Mouse (Mus musculus) liver, embryonic 14.5 days (tissue): ENCODE data around the gene Fgd6. TPM values are rescaled to one million over a fixed set of nuclear protein-coding genes. Genes with fewer than 3 reads are reported as not detected.

Source experiments
- ATAC-seq: fragments of 200-750 bp; cut with Nextera tagmentation; 2 replicates; pipeline ENCODE4 v1.8.0; 2017; ENCODE audit warnings: moderate number of reproducible peaks, mild to moderate bottlenecking, moderate library complexity; ENCODE audit not compliant: insufficient read depth
- DNase-seq, 3 experiments: peaks; one replicate each; pipeline ENCODE4 v3.0.0-alpha.2; 2012 to 2013; ENCODE audit warnings: low read depth in 3 of 3, low spot score in 3 of 3
- H3K27ac ChIP-seq: fragments of 300-500 bp; sonication (generic); 2 replicates; pipeline ENCODE4 v1.5.1; 2014; ENCODE audit warnings: moderate library complexity, mild to moderate bottlenecking, control low read depth, inconsistent platforms
- H3K27me3 ChIP-seq: fragments of 300-500 bp; sonication (generic); 2 replicates; pipeline ENCODE4 v1.6.1; 2014; ENCODE audit warnings: mild to moderate bottlenecking, low read length, moderate library complexity; ENCODE audit not compliant: control insufficient read depth, insufficient read depth
- H3K36me3 ChIP-seq: fragments of 300-500 bp; sonication (generic); replicated peaks from 2 replicates; pipeline ENCODE4 v1.6.1; 2014; ENCODE audit warnings: low read depth; ENCODE audit not compliant: control insufficient read depth, insufficient read depth
- H3K4me1 ChIP-seq, 2 experiments: fragments of 200-500 bp in 1 of 2; fragments of 300-500 bp in 1 of 2; sonication (generic) in 1 of 2; replicated peaks; 2 replicates each; pipeline ENCODE4 v1.6.1; 2012 to 2014; ENCODE audit warnings: antibody characterized with exemption in 1 of 2, inconsistent platforms in 1 of 2, low read length in 1 of 2; ENCODE audit not compliant: control insufficient read depth in 2 of 2, insufficient read depth in 2 of 2
- H3K4me2 ChIP-seq: fragments of 300-500 bp; sonication (generic); 2 replicates; pipeline ENCODE4 v1.6.1; 2014; ENCODE audit warnings: low read depth, mild to moderate bottlenecking, control low read depth, moderate library complexity
- H3K4me3 ChIP-seq, 2 experiments: fragments of 200-500 bp in 1 of 2; fragments of 300-500 bp in 1 of 2; sonication (generic) in 1 of 2; 2 replicates each; pipeline ENCODE4 v1.5.1; 2012 to 2014; ENCODE audit warnings: low read depth in 2 of 2, low read length in 2 of 2, mild to moderate bottlenecking in 2 of 2, control low read depth in 1 of 2, inconsistent platforms in 1 of 2, moderate library complexity in 1 of 2; ENCODE audit not compliant: insufficient read depth in 1 of 2
- H3K9ac ChIP-seq: fragments of 300-500 bp; sonication (generic); replicated peaks from 2 replicates; pipeline ENCODE4 v1.6.1; 2014; ENCODE audit warnings: mild to moderate bottlenecking, control low read depth, moderate library complexity
- H3K9me3 ChIP-seq: fragments of 300-500 bp; sonication (generic); 2 replicates; pipeline ENCODE4 v1.6.1; 2016; ENCODE audit warnings: low read length, mixed read lengths; ENCODE audit not compliant: control insufficient read depth
- CTCF ChIP-seq: IDR thresholded peaks from 2 replicates; pipeline ENCODE4 v1.5.1; 2016; ENCODE audit warnings: antibody characterized with exemption, low read depth, control low read depth
- EP300 ChIP-seq: IDR thresholded peaks from 2 replicates; pipeline ENCODE4 v1.6.1; 2016; ENCODE audit warnings: antibody characterized with exemption, low read depth
- WGBS: fragments of 180-500 bp; shearing (Covaris S2); extraction: QIAGEN DNeasy Blood & Tissue Kit; methylation state at CpG from one replicate; pipeline ENCODE4 v1.1.7; 2014; ENCODE audit not compliant: insufficient replicate concordance; 5-methylcytosine and 5-hydroxymethylcytosine counted together
- polyA plus RNA-seq, 2 experiments: library from polyadenylated mRNA; depleted of rRNA in 1 of 2; stranded (reverse) in 1 of 2; unstranded in 1 of 2; fragments of >200 nt; fragmentation: Nextera tagmentation in 1 of 2; extraction: Ambion mirVana in 1 of 2; gene quantifications; 2 replicates each; pipeline versions ENCODE4 v1.2.1 to v1.2.3; 2012 to 2014

The Fgd6 gene
- polyA plus RNA-seq, 2 experiments, result 2.4 to 2.9 TPM

DNA sequence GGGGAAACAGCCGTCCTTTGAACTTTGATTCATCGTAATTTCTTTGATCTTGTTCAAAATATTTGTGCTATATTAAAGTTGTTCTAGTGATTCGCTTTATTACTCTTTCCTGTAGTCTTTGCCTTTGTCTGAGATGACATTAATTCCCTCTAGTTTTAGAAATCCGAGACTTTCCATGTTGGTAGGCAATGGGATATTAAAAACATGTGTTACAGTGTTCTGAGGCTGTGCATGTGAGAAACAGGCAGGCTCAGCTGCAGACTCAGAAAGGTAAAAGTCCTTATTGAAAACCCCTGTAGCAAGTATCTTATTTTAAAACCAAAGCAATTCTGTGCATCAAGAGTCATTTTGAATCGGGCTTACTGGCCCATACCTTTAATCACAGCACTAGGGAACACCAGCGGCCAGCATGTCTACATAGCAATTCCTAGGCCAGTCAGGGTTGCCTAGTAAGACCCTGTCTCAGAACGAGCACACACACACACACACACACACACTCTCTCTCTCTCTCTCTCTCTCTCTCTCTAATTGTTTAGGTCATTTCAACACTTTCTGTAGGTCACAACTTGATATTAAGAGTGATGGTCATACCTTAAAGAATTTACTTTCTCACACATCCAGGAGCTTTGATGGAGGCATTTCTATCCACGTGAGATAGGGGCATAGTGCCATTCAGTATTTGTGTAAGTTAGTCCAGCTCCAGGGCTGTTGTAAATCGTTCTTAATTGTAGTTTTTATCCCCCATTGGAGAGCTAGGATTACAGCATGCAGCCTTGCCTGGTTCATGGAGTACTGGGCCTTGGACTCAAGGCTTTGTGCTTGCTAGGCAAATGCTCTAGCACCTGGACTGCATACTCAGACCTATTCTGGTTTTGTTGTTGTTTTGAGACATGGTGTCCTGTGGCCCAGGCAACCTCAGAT, 75.3 kb downstream of the Fgd6 start:
- DNase-seq (no peak), ATAC-seq (no peak)
- WGBS, result 82% methylated on average over 9 of the region's 9 CpGs
- H3K4me2 ChIP-seq, result no peak overlapping the region
- TF ChIP-seq CTCF (no peak), EP300 (no peak)
- peaks cover 0 to 15% of the 10 kb centered on the region in 2 experiments; a peak in 2 of 4 replicates for H3K4me1 ChIP-seq
- no peak overlapping the region for H3K4me3 ChIP-seq
- no peaks in the 10 kb centered on the region for H3K27me3 ChIP-seq
- H3K9me3 ChIP-seq, result no peaks in the 10 kb centered on the region
- no peak overlapping the region for H3K27ac ChIP-seq
- no peak overlapping the region for H3K9ac ChIP-seq
- peaks cover 1% of the 10 kb centered on the region; the same call in 1 of the 2 replicates for H3K36me3 ChIP-seq

GRCm38 (mm10) chr10:94112207-94112606, 76.4 kb downstream of the Fgd6 start:
- H3K4me2 ChIP-seq, result no peak overlapping the region
- H3K9me3 ChIP-seq, result no peaks in the 10 kb centered on the region
- no peaks in the 10 kb centered on the region for H3K36me3 ChIP-seq
- H3K4me3 ChIP-seq, result no peak overlapping the region
- 73% methylated on average over 3 of the region's 3 CpGs for WGBS
- peaks cover 0 to 12% of the 10 kb centered on the region in 2 experiments; a peak in 2 of 4 replicates for H3K4me1 ChIP-seq
- DNase-seq (no peak), ATAC-seq (no peak)
- H3K27ac ChIP-seq, result no peak overlapping the region
- no peaks in the 10 kb centered on the region for H3K27me3 ChIP-seq
- TF ChIP-seq EP300, result no peak
- TF ChIP-seq CTCF, result no peak
- no peak overlapping the region for H3K9ac ChIP-seq

DNA sequence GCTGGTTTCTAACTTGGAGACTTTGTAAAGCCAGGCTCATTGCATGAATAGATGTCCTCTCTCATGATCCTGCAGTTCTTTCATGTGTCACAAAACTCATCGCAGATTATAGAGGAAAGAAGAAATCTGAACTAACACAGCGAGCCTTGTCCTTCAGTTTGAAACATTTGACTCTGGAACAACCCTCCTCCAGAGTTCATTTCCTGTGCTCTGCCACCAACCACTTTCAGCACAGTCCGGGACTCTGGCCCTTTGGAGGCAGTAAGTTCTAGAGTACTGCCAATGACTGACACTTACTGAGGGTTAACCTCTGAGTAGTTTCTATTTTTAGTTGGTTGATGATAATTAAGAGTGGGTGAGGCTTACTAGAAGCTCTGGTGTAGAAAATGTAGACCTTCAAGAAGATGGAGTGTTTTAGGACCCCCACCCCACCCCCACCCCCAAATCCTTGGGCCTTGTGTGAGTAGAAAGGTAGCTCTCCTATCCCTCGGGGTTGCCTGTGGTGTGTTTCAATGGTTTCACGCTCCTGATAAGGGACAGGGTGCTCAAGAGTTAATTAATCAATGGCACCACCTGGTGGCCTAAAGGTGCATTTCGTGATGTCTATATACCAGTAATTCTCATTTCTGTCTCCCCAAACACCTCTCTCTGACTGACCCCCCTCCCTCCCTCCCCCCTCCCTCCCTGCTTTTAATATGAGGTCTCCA, 80.2 kb downstream of the Fgd6 start:
- Histone ChIP-seq H3K27ac (no peak overlapping the region), H3K4me2 (no peak overlapping the region), H3K36me3 (no peaks in the 10 kb centered on the region), H3K9me3 (no peaks in the 10 kb centered on the region), H3K4me1 (peaks cover 0 to 9% of the 10 kb centered on the region in 2 experiments; a peak in 1 of 4 replicates), H3K4me3 (no peak overlapping the region), H3K9ac (no peak overlapping the region), H3K27me3 (no peaks in the 10 kb centered on the region)
- WGBS, result 21% methylated on average over 6 of the region's 6 CpGs
- ATAC-seq (peak; percentile 76), DNase-seq (peak; percentile 67 to 76 (median 70))
- TF ChIP-seq EP300 (no peak), CTCF (peak; percentile 73)

DNA sequence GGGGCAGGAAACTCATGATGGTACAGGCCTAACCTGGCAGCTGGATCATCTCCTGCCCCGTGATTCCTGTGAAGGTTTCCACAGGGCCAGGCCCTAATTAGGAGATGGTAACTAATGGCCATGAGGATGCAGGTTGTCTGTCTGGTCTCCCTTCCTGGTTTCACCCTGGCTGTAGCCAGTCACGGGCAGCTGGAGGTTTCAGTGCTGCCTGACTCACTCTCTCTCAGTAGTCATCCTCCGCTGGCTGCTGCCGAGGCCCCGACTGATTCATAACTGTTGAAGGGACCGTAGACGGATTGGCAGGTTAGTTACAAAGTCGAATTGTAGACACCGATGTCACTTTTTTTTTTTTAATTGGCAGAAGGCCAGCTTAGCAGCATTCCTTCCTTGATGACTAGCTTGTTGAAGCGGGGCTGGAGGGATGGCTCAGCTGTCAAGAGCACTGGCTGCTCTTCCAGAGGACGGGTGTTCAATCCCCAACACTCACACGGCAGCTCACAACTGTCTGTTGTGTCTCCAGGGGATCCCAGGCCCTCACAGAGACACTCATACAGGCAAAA, 81.1 kb downstream of the Fgd6 start:
- DNase-seq (no peak), ATAC-seq (no peak)
- 77% methylated on average over 12 of the region's 12 CpGs for whole genome bisulfite sequencing
- Histone ChIP-seq H3K27ac (no peak overlapping the region), H3K9ac (no peak overlapping the region), H3K4me2 (no peak overlapping the region), H3K4me3 (no peak overlapping the region), H3K4me1 (peaks cover 0 to 9% of the 10 kb centered on the region in 2 experiments; a peak in 1 of 4 replicates), H3K9me3 (no peaks in the 10 kb centered on the region), H3K27me3 (no peaks in the 10 kb centered on the region), H3K36me3 (no peaks in the 10 kb centered on the region)
- TF ChIP-seq CTCF (no peak), EP300 (no peak)

GRCm38 (mm10) chr10:94117916-94118315, 82.1 kb downstream of the Fgd6 start:
- H3K4me3 ChIP-seq, result no peak overlapping the region
- no peak for TF ChIP-seq EP300
- TF ChIP-seq CTCF, result no peak
- no peaks in the 10 kb centered on the region for H3K27me3 ChIP-seq
- WGBS, result 85% methylated on average over 3 of the region's 3 CpGs
- no peak overlapping the region for H3K27ac ChIP-seq
- DNase-seq (no peak), ATAC-seq (no peak)
- H3K9me3 ChIP-seq, result no peaks in the 10 kb centered on the region
- no peaks in the 10 kb centered on the region for H3K36me3 ChIP-seq
- no peak overlapping the region for H3K9ac ChIP-seq
- peaks cover 0 to 14% of the 10 kb centered on the region in 2 experiments; a peak in 3 of 4 replicates for H3K4me1 ChIP-seq
- no peak overlapping the region for H3K4me2 ChIP-seq
